Mouse (Mus musculus) erythroid progenitor cell, adult 5-6 weeks (primary cell): Measurements from ENCODE around the gene Pak2. TPM values are rescaled to one million over a fixed set of nuclear protein-coding genes. Genes with fewer than 3 reads are reported as not detected.
A peak's percentile ranks its signal among the peaks of the same experiment; 100 is the strongest.

ENCODE experiments used
- ATAC-seq: replicated peaks from 2 replicates; pipeline ENCODE4 v1.8.0; 2016; ENCODE audit warnings: moderate number of reproducible peaks, mild to moderate bottlenecking, moderate TSS enrichment, inconsistent platforms; ENCODE audit not compliant: poor library complexity, low FRiP score, severe bottlenecking
- total RNA-seq, 2 experiments: library from RNA; stranded (forward) in 1 of 2; stranded (reverse) in 1 of 2; fragments of 150-400 nt in 1 of 2; fragments of 186-747, 209-891 nt in 1 of 2; gene quantifications; 2 replicates each; pipeline versions ENCODE4 v1.2.3 to v1.2.4; 2015 to 2017; ENCODE audit warnings: low replicate concordance in 2 of 2

Pak2 gene
- total RNA-seq (2015; ENCODE audit: low replicate concordance) (21.3 and 23.5 TPM in 2 replicates), total RNA-seq (2017; ENCODE audit: low replicate concordance) (11.6 and 17.9 TPM in 2 replicates)

DNA sequence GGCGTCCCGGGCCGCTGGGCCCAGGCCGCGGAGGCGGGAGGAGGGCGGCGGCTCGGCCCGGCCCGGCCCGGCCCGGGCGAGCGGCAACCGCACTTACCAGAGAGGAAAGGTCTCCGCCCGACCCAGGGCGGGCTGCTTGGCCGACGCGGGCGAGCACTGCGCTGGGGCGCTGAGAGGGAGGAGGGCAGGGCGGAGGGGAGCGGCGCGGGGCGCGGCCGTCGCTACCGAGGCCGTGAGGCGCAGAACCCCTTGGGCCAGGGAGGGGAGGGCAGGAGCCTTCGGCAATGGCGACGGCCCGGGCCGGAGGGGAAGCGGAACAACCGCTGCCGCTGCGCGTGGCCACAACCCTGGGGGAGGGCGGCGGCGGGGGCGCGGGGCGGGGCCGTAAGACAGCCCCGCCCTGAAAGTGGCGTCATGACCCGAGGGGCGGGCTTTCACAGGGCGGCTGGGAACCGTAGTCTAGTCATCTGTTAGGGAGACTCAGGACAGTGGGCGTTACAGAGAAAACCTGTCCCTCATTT lies at the start of gene Pak2:
Gene Pak2 (minus strand): TSS at position 352 of the 521 bp plus-strand sequence.
- peak; percentile 93 for ATAC-seq

DNA sequence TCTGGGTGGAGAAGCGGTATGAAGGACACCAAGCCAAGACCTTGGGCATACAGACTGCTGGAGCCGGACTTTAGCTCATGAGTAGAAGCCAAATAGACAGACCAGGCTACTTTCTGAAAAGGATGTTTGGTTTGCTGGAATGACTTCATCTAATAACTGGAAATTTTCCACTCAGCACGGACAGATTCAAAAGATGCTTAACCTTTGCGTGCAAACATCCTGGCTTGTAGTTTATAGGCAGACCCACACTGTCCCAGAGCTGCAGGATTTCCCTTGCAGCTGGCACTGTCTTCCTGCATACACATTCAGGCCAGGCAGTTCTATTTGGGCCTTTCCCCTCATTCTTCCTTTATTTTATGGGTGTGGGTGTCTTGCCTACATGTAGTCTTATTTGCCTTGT lies 47.9 kb upstream of the Pak2 start:
- no peak for ATAC-seq

DNA sequence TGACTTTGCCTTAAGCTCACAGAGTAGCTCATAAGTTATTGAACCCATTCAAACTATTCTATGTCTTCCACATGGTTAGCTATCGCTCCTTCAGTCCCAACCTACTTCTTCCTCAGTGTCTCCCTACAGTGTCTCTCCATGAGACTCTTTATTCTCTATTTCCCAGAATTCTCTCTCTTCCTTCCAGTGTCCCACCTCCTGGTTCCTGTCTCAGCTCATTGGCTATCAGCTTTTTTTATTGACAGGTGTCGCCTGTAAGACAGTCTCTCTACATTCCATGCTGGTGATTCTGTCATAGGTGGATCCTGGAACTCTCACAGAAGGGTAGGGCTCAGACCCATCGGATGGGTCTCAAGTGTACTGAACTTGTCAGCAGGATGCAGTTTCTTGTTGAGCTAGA lies 46.2 kb upstream of the Pak2 start:
- no peak for ATAC-seq

DNA sequence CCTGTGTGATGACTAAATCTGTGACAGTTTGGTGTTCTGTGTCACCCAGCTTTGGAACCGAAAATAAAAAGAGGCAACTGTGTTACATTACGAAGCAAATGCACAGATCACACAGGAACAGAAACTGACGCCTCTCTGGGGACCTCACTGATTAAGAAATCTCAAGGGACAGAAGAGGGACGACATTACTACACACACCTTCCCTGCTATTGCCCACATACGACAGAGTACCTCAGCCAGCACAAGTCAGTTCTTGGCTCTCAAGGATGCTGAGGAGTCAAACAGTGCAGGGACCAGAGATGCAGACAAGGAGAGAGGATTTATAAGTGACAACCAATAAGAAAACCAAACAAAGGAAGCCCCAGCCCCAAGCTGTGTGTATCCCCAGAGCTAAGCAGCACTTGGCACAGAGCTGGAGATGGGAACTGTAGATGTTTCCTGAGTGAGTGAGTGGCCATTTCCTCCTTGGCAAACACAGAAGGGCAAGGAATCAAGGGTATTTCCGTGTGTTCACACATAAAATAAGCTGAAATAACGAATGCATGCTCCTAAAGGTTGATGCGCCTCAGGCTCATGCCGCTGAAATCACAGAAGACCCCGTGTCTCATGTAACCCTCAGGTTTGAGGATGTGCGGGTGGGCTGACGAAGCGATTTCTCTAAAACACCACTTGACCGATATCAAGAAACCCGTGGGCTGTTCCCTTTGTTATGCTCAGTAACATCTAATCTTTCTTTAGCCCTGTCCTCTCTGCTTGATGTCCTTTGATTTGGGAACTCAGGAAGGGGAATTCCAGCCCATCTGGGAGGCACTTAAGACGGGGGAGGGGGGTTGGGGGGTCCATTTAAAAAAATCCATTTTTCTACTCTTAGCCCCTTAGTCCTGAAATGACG lies 45.5 kb upstream of the Pak2 start:
- ATAC-seq, result no peak

DNA sequence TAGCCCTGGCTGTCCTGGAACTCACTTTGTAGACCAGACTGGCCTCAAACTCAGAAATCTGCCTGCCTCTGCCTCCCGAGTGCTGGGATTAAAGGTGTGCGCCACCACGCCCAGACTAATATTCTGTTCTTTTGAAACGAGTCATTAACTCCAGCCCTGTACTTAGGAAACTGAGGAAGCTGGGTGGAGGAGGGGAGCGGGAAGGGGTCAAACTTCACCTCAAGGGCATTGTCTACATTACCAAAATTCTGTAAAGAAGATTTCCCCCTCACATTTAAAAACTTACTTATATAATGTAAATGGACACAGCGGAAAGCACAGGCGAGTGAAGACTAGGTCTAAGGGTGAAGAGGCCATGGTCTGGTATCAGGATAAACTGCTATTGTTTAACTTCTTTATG lies 44.9 kb upstream of the Pak2 start:
- ATAC-seq, result no peak

DNA sequence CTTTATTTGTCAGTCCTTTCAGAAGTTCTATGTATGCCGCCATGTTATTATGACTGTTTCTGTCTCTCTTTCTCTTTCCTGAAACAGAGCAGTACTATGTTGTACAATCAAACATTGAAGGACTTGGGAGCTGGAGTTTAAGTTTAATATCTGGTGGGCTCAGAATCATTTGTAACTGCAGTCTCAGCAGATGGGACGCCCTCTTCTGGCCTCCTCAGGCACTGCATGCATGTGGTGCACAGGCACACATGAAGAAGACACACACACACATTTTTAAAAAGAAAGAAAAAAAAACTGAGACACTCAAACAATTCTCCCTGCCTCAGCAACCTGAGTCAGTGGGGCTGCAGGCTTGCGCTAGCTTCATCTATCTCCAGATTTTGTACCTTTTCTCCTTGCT lies 41.3 kb upstream of the Pak2 start:
- ATAC-seq, result no peak

DNA sequence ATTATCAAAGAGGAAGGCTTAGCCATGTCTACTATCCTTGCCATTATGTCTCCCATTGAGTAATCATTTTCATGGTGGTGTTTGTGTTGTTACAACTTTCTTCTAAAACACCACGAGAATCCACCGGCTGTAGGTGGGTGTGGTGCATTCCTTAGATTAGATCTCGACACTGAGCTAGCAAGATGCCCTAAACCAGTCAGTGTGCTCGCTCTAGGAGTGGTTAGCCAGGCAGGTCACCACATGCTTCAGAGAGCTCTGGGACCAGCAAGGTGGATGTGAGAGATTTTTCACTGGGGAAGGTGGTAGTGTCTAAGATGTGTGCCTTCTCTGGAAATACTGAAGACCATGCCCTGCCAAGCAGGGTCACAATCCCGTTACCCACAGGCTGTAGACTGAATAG lies 37.0 kb upstream of the Pak2 start:
- ATAC-seq, result no peak

DNA sequence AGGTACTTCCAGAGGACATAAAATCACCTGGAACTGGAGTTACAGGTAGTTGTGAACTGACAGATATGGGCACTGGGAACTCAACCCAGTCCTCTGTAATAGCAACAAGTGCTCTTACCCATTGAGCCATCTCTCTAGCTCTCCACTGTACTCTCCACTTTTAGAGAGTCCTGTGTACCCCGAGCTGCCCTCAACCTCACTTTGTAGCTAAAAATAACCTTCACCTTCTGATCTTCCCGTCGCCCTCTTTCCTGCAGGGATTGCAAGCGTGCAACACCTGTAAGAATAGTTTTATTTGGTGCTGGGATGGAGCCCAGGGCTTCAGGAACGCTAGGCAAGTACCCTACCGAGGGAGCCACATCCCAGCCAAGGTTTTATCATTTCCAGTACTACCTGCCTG lies 36.6 kb upstream of the Pak2 start:
- no peak for ATAC-seq

DNA sequence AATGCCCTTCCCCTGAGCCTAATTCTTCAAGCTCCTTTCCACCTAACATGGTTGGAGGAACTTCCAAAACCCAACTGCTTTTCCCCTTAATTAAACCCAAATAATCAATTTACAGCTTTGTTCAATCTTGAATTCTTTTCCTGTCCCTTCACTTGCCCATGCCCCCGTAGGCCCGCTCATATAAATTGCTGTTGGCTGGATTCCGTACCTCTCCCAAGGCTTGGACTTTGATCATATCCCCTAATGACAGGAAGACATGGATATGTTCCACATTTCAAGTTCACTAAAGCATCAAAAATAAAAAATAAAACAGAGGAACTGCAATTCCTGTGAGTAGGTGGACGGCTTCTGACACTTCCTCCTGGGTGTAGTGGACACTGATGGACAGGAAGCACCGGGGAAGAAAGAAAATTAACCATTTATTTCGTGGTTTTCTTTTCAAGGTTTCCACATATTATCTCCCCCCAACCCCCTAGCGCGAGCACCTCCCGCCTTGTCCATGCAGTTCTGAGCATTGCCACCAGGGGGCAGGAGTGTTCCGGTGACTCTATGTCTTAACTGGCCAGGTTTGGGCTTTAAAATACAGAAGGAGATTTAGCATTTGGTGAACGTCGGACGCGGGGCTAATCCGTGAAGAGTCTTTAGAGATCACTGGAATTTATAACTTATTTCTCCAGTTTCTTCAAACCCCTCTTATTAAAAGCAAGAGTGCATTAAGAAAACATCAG lies 36.0 kb upstream of the Pak2 start:
- ATAC-seq, result peak; percentile 62

DNA sequence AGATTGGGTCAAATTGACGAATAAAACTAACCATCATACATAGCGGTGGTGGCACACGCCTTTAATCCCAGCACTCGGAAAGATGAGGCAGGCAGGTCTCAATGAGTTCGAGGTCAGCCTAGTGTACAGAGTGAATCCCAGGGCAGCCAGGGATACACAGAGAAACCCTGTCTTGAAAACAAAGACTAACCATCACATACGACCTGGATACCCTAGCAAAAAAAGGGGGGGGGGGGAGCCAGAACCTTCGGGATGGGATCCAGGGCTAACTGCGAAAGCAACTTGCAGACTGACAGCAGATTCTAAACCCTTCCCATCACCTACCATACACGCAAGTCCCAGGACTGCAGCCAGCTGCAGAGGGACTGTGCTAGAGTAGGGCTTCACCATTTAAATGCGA lies 35.3 kb upstream of the Pak2 start:
- no peak for ATAC-seq

DNA sequence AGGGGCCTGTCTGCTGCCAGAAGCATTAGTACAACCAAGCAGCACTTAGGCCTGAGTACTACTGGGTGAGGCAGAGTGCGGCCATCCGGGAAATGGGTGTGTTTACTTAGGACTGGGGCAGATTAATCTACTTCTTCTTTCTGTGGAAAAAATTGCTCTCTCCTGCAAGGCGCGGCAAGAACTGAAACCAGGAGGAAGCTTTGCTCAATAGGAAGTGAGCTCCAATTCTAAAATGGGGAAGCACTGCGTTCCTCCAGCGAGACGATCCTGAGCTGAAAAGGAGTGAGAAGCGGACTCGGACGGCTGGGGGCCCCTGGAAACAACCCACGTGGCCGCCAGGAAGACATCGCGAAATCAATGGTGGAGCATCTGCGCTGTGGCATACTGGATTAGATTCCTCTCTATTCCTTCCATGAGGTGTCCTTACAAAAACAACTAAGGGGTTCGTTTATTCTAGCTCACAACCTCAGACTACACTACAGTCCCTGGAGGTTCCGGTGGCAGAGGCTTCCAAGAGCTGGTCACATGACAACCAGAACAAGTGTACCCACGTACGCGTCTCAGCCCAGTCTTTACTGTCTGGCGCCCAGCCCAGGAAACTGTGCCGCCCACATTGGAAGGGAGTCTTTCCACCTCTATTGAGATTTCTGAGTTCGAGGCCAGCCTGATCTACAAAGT lies 34.5 kb upstream of the Pak2 start:
- peak; percentile 43; the same call in 1 of the 2 replicates for ATAC-seq

DNA sequence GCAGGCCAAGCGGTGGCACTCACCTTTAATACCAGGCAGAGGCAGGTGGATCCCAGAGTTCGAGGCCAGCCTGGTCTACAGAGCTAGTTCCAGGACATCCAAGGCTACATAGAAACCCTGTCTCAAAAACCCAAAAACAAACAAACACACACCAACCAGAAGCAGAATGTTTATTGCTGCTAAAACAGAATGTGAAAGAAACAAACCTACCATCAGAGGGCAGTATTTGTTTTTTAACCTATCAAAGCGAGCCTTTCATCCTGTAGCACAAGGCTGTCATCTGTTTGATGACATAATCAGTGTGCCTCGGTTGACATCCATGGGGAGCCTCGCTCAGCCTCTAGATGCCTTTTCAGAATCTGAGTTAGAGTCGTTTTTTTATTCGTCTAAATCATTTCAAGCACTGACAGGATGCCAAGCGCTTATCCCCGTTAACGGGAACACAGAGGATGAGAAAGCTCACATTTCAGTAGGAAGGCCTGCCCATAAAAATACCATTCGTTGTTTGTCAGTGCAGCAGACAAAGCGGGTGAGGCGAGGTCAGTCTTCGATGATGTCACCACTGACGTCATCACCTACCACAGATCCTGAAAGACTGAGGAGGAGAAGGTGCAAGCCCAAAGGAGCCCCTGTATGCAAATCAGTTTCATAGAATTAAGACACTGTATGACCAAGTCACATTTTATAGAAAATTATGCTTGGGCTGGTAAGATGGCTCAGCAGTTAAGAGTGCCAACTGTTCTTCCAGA lies 32.0 kb upstream of the Pak2 start:
- ATAC-seq, result no peak

DNA sequence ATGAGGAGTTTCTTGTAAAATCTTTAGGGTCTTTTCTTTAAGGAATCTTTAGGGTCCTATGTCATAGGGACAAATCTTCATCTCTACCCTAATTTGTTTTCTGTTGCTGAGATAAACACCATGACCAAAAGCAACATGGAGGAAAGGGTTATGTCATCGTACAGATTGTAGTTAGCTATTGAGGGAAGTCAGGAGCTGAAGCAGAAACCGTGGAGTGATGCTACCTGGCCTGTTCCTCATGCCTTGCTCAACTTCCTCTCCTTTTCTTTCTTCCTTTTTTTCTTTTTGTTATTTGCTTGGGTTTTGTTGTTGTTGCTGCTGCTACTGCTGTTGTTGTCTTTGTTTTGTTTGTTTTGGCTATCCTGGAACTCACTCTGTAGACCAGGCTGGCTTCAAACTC lies 29.4 kb upstream of the Pak2 start:
- no peak for ATAC-seq

DNA sequence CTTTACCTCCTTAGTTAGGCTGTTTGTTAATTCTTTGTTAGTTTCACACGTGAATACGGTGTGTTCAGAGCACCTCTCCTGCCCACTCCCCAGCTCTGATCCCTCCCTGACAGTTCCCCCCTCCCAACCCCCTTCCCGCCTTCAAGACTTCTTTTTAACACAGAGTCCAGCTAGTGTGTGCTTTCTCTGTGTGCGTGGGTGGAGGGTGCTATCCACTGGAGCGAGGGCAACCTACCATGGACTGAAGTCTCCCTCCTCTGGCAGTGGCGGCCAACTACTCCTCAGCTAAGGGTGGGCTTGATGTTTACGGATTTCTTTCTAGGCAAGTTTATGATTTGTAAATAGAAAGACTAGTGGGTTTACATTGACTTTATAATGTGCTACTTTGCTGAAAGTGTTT lies 29.0 kb upstream of the Pak2 start:
- ATAC-seq, result no peak

DNA sequence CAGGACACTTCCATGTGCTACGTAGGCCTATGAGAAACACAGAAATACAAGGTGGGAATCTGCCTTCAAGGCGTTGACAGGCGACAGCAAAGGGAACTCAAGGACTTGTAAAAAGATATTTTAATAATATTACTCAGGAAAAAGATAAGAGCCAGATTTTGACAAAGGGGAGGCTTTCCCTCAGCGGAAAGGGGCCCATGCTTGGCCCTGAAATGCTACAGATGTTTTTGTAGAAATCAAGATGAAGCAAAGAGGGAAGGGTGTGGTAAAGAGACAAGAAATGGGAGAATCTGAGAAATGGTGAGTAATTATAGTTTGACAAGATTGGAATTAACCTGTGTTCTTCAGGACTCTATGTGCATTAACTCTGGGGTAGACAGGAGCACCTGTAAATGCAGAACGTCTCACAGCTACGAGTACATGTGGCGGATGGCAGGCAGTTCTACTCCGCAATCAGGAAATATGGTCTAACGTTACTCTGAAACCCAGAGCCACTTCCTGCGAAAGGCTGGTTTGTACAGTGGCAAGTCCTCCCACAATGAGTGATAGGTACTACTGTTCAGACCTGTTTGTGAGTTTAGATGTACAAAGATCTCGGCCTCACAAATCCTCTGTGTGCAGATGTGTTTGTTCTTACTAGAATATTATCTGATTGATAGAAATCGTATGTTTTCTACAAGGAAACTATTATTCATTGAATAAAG lies 28.4 kb upstream of the Pak2 start:
- no peak for ATAC-seq

DNA sequence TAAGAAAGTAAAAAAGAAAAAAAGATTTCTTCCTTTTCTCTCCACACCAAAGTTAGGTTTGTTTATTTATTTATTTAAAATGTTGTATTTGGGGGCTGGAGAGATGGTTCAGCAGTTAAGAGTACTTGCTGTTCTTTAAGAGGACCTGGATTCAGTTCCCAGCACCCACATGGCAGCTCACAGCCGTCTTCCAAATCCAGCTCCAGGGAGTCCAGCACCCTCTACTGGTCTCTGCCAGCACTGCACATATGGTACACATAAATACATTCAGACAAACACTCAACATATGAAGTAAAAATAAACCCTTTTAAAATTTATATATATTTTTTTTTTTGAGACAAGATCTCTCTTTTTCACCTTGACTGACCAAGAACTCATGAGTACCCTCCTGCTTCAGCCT lies 26.6 kb upstream of the Pak2 start:
- no peak for ATAC-seq

DNA sequence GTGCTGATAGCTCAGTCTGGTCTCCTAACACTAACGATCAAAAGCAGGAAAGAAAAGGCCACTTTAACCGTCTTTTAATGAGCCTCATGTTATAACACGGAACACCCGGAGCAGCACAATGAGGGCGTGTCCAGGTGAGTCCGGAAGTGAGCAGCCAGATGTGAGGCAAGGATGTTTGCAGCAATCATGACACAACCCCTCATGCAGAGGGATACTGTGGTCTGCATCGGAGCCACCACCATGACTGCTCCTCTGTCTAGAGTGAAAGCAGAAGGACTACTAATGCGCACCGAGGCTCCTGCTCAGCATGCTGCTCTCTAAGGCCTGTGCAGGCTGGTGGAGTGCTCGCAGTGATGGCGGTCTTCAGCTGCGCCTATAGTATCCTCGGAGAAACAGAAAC lies 23.2 kb upstream of the Pak2 start:
- no peak for ATAC-seq

DNA sequence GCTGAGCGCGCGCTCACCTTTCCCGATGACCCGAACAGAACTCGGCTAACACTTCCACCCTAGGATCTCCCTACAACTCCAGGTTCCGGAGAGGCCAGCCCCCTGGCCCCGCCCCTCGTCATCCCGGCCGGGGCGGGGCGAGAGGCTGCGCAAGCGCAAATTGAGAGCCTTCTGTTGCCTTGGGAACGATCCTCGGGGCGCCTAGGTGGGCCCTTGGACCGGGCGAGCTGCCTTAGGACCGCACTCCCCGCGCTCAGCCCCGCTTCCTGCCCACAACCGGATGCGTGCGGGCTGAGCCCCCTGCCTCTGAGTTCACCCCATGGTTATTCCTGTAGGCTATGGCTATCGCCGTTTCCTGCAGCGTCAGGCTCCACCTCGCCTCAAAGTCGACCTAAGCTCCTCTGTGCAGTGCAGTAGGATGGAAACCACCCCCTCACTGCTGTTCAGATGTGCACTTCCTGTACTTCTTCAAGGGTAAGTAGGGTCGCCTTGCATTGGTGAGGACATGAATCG lies 20.6 kb upstream of the Pak2 start, which contains the start of the genes Pigx and Cep19:
Gene Pigx (minus strand): TSS at position 103 of the 513 bp plus-strand sequence.
Gene Cep19 (plus strand): TSS at position 163 of the 513 bp plus-strand sequence.
- ATAC-seq, result peak; percentile 99
